Mouse (Mus musculus): ENCODE measurements around the gene Mybphl.

DNA sequence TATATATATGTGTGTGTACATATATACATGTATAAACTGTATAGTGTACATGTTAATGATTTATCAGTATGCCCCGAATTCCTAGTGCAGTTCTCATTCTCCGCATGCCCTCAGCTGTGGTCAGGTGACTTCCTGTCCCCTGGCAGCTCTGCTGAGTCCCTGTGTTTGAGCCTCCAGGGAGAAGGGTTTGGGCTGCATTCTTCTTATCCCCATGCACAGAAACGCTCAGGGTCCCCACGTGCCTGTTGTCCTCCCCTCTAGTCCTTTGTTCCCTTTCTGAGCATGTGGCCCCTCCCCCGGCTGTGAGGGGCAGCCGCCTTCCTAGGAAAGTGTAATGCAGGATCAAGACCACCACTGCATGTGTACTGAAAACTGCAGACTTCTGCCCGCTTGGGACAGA is 3.8 kb upstream of the Mybphl start:
- TF ChIP-seq CTCF (IDR thresholded peaks at IDR 0.05; ENCODE audit: control insufficient read depth, insufficient read depth, insufficient replicate concordance, low read depth, low read length) (no peak), POLR2A (IDR thresholded peaks at IDR 0.05; ENCODE audit: control insufficient read depth, low read depth, low read length) (no peak)
